Mouse (Mus musculus): ENCODE results near the gene Tiam1. TPM values are rescaled to one million over a fixed set of nuclear protein-coding genes. Genes with fewer than 3 reads are reported as not detected.
A peak's percentile ranks its signal among the peaks of the same experiment; 100 is the strongest.

Tiam1 gene
- polyA plus RNA-seq, 1 experiment = 3.6 TPM

DNA sequence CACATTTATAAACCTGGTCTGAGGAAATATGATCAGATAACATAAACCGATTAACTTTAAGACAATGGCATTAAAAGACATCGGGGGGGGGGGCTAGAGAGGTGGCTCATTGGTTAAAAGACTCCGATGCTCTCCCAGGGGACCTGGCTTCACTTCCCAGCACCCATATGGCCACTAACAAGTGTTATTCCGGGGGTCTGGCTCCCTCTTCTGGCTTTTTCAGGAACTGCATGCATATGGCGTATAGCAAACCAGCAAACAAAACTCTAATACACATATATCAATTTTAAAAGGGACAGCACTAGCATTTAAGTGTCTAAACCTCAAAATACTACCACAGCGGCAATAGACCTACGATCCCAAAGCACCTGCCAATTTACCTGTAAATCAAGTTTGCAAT, 347.0 kb downstream of the Tiam1 start:
- DNase-seq (ENCODE audit: low read depth) = no peak

DNA sequence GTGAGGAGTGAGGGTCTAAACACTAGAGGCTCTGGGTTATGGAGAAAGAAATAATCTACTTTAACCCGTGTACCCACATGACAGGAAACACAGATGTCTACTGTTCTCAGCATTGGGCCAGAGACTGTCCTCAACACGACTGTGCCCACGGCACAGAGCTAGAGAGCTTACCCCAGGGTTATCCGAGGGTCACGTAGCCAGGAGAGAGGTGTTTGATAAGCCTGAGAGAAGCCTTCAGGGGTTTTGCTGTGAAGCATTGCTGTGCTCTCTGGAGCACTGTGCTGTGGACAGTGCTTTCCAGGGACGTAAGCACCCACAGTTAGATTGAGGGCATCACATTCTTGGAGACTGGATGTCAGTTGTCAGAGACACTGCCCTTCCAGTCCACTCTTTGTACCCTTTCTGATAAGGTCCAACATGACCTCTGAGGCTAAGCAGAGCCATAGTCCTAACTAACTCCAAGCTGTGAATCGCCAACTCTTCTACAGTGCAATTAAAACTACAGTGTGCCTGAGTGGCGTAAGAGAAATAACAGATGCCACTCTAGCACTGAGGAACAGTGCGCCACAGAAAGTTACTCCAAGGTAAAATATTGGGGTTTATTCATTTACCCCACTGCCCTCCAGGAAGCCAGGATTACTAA, 353.7 kb downstream of the Tiam1 start:
- no peak for DNase-seq (ENCODE audit: low read depth)

- DNase-seq (ENCODE audit: low read depth) = peak; percentile 12
These were observed 357.8 kb downstream of the Tiam1 start for GRCm38 (mm10) chr16:89785795-89786194.

DNA sequence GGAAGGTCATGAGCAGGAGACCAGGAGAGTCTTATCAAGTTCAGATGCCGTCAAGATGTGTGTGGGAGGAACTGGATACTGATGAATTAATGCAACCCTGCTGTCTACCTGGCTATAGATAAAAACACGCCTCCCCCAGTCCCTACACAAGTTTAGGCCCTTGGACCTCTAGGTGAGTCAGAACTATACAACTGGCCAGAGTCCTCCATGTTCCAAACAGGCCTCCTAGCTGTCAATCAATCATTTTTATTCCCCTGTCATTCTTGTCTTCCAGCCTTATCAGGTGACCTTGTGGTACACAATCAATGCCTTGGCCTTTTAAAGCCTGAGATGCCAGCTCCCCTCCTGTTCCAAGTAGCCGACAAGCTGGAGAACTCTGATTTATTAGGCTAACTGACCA, 363.9 kb downstream of the Tiam1 start:
- DNase-seq (ENCODE audit: low read depth) = no peak

DNA sequence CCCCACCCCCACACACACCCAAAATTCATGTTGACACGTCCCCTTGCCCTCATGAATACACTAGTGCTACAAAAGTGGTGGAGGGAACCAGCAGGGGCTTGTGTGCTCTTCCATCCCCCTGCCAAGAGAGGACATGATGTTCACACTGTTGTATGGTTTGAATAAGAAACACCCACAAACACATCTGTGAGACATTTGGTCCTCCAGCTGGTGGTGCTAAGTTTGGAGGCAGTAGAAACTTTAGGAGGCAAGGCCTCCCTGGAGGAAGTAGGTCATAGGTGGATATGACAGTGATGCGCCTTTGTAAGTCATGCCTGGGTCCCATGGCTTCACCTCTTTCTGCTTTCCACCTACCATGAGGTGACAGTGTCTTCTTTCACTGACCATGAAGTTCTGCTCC, 366.1 kb downstream of the Tiam1 start:
- no peak for DNase-seq (ENCODE audit: low read depth)

DNA sequence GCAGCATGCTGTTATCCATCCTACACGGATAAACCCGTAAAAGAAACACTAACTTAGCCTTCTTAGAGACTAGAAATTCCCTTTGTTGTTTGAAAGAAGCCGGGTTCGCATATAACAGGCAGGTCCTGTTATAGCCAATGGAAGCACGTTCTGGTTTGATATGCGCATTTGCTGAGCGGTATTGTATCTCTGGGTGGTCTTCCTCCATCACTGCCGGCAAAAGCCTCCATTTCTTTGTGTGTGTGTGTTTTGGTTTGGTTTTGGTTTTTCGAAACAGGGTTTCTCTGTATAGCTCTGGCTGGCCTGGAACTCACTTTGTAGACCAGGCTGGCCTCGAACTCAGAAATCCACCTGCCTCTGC, 369.0 kb downstream of the Tiam1 start:
- DNase-seq (ENCODE audit: low read depth) = no peak

GRCm38 (mm10) chr16:89773657-89774552, 369.7 kb downstream of the Tiam1 start:
- DNase-seq (ENCODE audit: low read depth) = peak; percentile 19

DNA sequence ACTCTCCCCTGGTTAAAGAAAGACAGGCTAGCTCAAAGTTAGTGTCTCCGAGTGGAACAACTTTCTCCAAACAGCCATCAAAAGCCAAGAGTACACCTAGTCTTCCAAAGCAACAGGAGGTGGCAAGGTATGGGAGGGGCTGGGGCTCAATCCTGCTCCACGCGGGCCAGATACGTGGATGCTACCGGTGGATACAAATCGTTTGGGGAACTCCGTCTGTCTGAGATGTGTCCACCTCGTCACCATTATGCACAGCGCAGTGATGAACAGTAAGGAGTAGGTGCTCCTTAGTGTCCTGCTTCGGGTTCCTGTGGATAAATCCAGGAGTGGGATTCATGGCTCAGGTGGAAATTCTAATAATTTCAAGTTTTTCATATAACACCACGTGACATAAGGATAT, 377.6 kb downstream of the Tiam1 start:
- no peak for DNase-seq (ENCODE audit: low read depth)

DNA sequence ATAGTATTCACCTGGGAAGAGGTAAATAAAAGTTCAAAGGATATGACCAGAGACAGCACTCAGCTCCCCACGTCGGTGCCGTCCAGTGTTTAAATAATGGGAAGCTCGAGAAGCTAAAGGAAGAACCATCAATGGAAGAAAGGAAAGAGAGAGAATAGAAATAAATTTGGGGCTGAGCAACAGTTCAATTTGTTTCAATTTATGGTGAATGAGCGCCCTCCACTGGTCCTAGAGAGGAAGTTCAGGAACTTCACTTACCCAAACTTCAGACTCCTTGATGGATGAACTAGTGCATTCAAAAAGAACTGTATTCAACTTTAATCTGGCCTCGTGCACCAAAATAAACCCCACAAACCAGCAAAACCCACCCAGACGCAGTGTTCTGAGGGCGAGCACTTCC, 378.1 kb downstream of the Tiam1 start:
- no peak for DNase-seq (ENCODE audit: low read depth)

- DNase-seq (ENCODE audit: low read depth) = no peak
These were observed 379.8 kb downstream of the Tiam1 start for GRCm38 (mm10) chr16:89763812-89764211.

DNA sequence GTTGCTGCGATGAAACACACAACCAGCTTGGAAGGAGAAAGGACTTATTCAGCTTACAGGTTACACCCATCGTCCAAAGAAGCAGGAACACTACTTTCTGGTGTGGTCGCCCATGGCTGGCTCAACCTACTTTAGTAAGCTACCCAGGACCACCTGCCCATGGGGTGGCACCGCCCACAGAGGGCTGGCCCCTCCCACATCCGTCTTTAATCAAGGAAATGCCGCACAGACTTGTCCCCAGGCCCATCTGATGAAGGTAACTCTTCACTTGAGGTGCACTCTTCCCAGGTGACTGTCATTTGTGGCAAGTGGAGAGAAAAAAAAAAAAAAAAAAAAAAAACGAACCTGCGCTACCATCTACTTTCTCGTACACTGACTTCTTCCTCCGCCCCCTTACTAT, 381.0 kb downstream of the Tiam1 start:
- DNase-seq (ENCODE audit: low read depth) = no peak

DNA sequence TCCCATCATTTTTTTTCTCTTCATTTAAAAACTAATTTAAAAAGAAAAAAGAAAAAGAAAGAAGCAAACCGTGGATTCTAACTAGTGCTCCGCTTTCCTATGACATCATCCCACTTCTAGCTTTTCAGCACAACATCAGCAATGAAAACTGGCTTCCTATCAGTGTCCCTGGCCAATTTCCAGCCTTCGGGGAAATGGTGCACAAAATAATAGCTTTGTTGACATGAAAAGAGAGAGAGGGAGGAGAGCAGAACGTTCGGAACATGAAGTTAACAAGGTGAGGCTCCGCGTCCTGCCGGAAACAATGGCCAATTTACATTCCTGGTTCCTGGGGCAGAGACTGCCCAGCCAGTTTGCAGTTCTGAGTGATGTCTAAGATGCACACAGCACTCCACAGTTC, 381.5 kb downstream of the Tiam1 start:
- no peak for DNase-seq (ENCODE audit: low read depth)

DNA sequence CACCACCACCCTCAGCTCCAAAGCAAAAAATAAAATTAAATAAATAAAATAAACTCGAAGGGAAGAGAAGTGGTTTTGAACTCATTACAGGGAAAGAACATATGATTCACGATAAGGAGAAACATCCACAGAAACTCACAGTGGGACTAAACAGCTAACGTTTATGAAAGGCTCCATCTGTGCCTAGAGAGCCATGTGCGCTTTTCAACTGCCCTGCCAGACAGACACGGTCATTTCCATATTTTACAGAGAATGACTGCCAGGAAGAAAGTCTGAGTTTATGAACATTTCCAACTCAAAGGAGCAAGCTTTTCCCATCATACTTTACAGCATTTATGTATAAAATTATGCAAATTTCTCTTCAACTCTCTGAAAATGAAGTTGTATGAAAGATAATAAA, 386.2 kb downstream of the Tiam1 start:
- no peak for DNase-seq (ENCODE audit: low read depth)

DNA sequence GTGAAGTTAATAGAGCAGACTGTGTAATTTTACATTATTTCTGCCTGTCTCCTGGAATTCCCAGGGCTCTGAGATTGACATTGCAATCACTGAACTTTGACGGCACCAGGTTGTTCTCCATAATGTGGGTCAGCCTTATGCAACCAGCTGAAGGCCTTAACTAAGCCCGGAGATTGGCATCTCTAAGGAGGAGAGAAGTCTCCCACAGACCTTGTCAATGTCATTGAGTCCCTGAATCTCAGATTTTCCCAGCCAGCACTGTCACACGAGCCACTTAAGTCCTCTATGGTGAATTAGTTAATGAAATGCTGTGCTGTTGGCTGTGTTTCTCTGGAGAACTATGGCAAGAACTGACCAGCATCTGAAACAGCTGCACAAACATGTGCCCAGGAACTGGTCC, 388.9 kb downstream of the Tiam1 start:
- DNase-seq (ENCODE audit: low read depth) = no peak

DNA sequence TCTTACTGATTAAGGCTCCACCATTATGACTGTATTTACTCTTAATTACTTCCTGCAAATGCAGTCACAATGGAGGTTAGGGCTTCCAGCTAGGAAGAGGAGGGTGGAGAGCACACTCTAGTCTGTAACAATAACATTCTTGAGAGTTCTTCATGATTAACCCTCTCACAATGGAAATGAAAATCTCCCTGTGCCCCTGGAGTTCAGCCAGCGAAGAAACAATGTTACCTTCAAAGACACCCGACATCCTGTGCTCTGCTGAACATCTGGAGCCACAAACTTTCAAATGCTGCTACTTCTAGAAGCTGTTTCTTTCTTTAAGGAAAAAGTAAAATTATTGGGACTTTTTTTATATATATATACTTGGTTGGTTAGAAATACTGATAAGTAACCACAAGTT, 395.7 kb downstream of the Tiam1 start:
- DNase-seq (ENCODE audit: low read depth) = no peak

DNA sequence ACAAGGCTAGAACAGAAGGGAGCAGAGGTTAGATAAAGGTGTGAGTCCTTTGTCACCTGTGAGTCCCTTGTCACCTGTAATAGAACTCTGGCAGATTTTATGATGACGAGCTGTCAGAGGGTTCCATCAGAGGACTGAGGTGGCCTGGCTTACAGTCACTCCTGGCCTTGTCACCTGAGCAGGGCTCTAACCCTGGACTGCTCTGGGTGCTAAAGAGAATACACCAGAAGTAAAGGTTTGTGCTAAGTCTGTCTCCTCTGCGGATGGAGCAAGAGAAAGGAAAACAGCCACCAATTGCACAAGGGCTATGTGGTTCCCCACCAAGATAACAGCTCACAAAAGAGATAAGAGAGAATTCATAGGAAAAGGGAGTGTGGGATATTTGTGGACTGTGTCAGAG, 404.0 kb downstream of the Tiam1 start:
- DNase-seq (ENCODE audit: low read depth) = no peak

- no peak for DNase-seq (ENCODE audit: low read depth)
These were observed 404.6 kb downstream of the Tiam1 start for GRCm38 (mm10) chr16:89738963-89739362.

Other genes with a start within 250 kb of the Tiam1 start
- 687 and 749 TPM in 2 replicates for gene Sod1, start 77.0 kb upstream of the Tiam1 start, polyA plus RNA-seq (2012; rRNA removed)
- gene Scaf4, start 140.7 kb upstream of the Tiam1 start, polyA plus RNA-seq (2012; rRNA removed) = 30.0 and 35.2 TPM in 2 replicates
- gene Hunk, start 242.2 kb upstream of the Tiam1 start, polyA plus RNA-seq (2012; rRNA removed) = 2.1 and 3.2 TPM in 2 replicates

All from gonadal fat pad, adult 2 months (tissue).